Mouse (Mus musculus) 3T3-L1 (cell line): ENCODE measurements at regions not wholly inside any gene's neighbourhood (a gene's known extent, or its start where the extent isn't known, plus 50 kb on each side); places are given as distances from the start of the nearest gene placed in this dataset.
A peak's percentile ranks its signal among the peaks of the same experiment; 100 is the strongest.

Source experiments
- DNase-seq: peaks from one replicate; pipeline ENCODE4 v3.0.0-alpha.2; 2015; ENCODE audit warnings: low read depth, low spot score

DNA sequence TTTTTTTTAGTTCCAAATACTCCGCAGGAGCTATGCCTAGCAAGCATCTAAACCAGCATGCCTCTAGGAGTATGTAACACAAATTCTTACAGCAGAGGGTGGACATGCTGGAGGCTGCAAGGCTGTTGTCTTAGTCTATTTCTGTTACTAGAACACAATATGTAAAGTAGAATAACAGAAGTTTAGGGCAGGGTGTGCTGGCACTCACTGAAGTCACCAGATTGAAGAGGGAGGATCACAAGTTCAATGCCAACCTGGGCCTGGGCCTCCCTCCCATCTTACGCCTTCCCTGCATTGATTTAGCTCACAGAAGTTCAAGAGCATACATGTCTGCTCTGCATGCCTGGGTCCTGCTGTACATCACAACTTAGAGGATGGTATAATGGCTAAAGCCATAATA is 280.3 kb upstream of the Fam92a start:
- no peak for DNase-seq

DNA sequence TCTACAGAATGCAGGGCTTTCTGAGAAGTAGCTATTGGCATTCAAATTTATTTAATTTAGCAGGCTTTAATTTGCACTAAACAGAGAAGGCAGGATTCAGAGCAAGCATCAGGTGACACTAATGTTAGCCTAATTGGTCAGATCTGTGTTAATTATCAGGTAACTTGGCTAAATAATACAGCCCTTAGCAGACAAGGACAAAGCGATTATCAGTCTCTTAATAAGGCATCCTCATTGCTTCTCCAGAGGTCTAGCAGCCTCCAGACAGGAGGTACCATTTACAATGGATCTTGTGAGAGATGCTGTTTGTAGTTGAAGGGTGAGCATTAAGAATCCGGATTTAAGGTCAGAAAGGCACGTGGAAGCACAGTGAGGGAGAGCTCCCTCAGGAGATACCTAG is 253.7 kb upstream of the Fam92a start:
- no peak for DNase-seq

DNA sequence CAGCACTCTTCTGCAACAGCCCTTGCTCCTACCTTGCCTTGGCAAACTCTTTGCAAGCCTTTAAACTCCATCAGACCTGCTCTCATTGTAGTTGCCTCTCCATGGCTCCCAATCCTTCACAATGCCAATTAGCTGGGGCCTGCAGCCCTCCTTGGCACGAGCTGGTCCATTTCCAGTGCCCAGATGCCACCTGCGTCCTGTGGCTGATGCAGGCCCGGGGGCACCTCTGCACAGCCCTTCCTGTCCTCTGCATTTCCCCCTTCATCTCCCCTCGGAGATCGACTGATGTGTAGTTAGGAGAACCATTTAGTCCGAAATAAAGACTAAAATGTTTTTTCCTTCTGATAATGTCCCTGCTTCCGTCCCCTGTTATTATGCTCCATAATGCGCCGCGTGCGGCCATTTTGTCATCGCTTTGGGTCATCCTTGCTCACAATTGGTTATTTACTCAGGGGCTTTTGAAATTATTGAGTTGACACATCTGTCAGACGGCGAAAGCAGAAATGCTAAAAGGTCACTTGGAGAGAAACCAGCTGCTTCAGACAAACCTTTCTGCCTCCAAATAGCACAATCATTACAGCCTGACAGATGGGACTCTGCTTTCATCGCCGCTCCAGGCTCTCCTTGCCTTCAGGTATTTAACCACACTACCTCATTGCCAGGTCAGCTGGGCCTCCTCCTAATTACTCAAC is 250.0 kb upstream of the Fam92a start:
- DNase-seq = no peak

DNA sequence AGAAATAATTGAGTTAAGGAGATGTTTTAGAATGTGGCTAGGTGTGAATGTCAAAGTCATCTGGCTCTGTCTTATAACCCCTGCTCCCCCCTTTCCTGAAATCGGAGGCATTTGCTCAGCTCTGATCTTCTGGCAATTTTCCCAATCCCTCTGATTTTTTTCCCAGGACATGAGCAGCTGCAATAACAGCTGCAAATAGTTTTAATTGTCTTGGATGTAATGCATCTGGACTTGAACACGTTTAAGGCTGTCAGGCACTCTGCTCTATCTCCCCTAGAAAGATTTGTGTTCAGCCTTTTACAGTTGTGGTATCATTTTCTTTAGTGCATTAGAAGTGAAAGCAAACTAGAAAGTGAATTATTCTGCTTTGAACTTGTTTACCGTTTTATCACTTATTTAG is 246.3 kb upstream of the Fam92a start:
- DNase-seq = no peak

DNA sequence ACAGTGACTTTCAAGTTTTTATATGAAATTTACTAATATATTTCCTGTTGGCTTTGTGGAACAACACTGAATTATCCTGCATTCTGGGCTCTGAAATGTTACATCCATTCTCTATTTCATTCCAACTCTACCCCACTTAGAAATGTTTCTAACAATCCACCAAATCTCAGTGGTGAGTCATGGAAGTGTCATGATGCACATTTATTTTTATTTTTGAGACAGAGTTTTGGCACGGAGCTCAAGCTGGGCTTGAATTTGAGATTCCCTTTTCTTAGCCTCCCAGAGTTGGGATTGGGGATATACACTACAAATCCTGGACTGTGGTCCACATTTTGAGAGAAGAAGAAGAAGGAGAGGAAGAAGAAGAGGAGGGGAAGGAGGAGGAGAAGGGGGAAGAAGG is 223.5 kb upstream of the Fam92a start:
- DNase-seq = peak; percentile 19

DNA sequence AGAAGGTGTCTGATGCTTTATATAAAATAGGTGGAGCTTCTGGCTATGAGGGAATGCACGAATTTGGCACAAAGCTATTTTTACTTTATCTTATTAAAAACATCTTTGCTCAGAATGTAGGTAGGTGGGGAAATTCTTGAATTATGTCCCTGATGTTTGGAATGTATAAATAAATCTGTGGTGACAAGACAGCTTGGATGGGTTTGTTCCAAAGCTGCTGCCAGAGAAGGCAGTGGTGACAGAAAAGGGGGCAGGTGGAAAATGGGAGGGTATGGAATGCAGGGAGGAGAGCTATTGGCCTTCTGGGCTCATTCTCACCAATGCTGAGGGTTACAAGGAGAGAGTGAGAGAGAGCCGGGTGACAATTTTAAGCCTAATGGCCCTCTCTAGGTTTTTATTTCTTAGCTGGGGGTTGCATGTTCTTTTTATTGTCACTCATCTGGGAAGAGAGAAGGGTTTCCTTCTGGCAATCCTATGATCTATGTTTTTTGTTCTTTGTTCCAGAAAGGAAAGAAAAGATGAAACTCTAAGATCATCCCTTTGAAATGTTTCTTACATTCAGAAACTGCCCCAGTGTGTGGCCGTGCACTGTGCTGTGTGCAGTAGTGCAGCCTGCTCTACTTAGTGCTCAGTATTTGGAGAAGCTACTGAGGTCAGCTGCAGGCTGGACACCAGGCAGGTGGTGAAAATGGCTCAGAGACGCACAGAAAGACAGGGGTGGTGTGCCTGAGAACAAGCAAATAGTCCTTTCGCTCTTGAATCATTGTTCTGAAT is 205.2 kb upstream of the Fam92a start:
- DNase-seq = no peak

DNA sequence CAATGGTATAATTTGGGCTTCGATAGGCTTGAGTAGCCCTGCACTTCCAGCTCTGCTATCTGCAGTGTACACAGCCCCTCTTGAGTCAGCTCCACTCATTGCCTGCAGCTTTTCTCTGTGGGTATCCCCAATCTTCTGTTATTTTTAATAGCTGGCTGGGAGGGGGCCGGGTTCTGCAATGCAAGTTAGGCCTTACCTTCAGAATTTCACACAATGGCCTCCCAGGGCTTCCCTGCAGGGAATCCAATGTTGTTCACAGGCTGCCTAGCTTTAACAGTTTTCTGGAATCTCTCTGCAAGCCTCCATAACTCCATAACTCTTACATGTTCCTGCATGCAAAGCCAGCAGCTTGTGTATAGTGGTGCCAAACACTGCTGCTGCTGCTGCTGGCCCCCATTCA is 197.7 kb upstream of the Fam92a start:
- no peak for DNase-seq

DNA sequence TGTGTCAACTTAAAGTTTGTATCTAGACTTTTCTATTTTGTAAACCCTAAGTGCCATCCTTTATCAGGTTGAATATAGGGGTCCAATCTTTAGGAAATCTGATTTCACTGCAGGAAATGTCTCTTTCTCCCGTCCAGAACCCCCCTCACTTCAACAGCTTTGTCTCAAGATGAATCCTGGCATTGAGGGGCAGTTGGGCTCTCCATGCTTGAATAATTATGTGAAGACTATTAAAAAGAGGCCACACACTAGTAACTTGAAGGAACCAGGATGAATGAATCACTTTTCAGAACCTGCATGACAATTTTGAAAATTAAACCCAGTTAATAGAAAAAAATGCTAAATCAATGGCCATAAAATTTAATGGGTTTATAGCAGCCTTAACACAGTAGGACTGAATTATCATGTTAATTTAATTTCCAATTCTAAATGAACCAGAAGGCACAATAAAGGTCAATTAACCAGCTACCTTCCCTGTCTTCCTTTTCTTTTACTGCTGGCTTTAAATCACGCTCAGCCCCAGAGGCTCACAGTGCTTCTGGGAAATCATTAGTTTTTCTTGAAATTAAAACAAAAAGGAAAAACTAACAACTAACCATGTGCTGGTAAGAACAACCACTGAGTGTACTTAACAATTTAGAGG is 185.3 kb upstream of the Fam92a start:
- no peak for DNase-seq

DNA sequence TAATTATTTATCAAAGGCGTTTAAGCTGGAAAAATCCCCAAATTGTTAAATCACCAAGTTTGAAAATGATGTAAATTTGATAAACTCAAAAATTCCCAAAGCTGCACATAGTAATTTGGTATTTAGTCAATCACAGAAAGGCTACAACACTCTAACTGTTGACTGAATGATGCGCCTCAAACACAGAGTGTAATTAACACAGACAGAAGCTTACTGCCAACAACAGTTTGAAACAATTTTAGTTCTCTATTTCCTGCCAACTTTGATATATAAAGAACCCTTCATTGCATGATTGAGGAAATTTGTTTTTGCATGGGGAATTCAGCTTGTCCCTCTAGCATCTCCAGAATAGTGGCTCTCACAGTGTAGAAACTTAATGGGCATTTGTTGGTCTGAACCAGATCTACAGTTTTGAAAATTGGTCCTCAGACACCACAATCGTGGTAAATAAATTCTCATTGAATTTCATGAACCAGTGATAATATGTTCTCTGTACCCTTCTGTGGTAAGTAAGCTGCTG is 181.6 kb upstream of the Fam92a start:
- no peak for DNase-seq

DNA sequence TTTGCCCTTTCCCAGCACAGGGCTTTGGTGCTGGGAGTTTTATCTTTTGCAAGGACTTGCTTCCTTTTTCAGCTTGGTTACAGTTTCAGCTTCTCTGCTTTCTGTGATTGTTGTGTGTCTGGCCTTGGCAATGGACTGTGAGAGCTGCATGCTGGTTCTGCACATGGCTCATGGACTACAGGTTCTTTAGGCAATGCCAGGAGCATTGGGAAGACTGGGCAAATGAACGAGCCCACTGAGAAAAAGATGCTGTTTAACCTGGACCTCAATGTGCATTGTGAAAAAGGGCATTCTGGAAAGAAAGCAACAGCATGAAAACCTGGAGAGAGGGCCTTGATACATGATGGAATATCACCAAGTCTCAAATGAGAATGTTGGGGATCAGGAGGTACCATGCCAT is 167.4 kb upstream of the Fam92a start:
- no peak for DNase-seq

DNA sequence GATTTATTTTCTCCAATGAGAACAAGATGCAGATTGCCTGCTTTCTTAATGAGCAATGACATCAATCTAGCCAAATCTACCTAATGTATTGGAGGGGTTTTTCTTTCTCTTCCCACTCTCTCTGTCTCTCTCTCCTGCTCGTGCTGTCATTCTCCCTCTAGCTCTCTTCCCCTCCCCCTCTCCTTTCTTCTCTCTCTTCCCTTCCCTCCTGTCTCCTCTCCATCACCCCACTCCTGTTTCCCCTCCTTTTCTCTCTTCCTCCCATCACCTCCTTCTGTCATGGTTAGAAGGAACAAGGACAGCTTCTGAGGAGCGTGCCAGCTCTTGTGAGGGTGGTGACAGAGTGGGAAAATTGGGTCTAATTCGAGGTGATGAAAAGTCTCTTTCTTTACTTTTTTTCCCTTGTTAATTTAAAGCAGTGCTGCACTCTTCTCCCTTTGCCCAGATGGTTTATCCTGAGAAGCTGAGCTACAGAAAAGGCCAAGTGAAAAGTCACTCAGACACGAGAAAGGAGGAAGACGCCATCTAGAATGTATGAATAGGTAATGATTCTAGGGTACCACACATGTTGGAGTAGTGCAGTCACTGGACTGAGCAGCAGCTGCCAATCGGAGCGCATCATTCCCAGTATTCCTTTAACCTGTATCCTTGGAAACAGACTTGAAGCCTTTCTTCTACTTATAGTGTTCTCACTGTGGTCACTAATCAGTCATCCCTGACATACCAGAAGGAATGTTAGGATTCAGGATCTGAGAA is 163.2 kb upstream of the Fam92a start:
- no peak for DNase-seq

DNA sequence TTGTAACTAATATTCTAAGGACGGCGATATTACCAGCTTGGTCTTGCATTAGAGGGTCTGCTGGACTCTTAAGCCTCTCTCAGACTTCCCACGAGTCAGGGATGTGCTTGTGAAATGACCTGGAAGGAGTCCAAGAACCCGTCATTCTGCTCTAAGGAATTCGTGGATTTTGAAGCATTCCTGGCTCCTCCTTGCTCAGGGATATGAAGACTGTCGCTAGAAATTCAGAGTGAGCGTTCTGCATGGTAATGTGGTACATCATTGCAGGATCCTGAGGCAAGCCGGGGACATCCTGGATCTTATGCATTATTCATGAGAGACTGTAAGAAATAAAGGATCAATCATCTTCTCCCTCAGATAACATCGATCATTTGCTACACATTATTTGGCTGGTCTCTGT is 162.6 kb upstream of the Fam92a start:
- peak; percentile 24 for DNase-seq

DNA sequence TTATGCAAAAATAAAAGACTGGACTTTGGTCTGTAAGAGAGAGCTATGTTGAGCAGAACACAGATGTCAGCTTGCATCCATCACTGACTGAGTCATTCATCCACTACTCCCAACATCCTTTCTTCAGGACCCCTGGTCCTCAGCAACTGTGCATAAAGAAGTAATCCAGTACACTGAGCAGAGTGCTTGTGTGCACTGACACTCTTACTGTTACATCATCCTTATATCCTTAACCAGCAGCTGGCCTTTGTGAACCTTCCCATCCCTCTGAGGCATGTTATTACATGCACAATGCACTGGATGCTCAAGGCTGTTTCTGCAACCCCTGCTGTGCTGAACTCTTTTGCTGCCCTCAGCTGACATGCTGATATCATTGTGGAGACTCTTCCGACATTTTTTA is 144.2 kb upstream of the Fam92a start:
- no peak for DNase-seq

DNA sequence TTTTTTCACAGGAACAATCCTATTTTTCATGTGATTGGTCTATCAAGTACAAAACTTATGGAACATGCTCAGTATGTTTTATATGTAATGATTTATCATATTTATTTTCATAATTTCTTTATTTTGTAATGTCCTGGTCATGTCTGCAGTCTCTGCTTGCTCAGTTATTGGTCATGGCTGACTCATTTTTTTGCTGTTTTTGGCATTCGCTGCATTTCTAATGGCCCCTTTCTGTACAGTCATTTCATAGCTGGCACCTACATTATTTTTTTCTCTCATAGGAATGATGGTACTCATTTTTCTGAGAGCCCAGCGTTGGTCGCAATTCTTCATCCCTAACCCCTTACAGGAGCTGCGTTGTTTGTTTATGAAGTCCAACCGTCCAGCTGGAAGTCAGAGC is 136.5 kb upstream of the Fam92a start:
- DNase-seq = peak; percentile 69

DNA sequence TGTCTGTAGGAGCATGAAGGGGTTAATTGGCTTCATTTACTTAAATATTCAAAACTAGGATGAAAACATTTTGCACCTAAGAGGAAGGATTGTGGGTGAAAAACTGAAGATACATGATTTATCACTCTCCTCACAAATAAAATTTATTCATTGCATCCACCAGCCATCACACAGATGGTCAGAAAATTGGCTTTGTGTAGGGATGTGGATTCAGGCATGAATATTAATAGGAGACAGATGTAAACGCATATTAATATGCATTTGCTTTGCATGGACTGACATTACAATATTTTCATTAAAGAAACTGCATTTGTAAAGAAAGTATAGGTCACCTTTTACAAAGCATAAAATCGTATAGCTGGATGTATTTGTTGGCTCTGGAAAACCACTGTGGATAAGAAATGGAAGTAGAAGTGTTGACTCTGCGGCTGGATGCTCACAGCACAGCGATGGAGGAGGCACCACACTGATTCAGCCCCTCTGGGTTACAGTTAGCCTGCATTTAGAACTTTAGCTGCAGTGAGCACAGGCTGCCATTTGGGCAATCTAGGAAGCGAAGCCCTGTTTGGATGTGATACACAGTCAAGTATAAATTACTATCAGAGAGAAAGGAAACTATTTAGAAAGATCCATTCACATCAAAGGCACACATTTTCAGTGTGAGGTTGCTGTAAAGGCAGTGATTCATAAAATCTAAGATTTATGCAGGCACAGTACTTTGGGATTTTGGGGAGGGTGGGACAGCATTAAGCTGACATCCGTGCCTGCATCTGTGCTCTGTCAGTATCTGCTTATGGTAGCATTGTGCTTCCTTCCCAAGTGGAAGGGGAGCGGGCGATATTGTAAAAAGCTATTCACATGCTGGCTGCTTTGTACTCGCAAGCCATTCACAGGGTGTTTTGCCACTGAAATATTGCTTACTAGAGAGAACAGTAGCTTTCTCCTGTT is 135.1 kb upstream of the Fam92a start:
- DNase-seq = no peak

DNA sequence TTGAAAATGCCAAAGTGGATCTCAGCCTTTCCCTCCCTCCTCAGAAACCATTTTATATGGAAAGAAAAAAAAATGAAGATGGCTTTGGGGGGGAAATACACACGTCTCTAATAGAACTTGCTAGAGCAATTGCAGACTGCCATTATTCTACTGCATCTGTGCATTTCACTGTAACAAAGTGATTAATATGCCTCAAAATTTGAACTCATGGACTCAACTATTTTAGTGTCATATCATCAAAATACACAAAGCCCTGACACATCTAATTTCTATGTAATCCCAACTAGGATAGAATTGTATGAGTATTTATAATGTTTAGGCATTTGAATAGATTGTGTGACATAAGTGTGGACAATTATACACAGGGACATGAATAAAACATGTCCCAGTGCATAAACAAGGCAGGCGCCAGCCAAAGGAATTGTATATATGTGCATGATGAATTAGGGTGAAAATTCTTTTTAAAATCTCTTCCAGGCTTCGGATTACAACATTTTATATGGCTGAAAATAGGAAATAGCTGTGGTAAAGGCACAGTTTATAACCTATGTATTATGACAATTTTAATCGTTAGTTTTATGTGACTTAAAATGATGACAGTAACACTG is 115.4 kb upstream of the Fam92a start:
- no peak for DNase-seq

DNA sequence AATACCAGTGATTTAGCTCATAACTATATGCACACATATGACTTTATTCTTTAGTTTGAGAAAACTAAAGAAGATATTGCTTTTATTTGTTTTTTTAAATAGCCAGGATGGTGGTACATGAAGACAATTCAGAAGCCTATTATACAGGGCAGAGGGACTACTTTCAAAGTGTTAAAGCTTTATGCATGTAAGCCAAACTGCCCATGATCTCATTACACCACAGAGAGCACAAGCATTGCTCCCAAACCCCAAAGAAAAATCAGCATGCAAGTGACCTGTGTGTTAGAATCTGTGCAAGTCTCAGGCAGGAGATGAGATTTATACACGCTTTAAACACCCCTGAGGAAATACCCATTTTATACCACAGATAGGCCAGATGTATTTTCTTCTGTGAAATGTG is 114.6 kb upstream of the Fam92a start:
- no peak for DNase-seq

DNA sequence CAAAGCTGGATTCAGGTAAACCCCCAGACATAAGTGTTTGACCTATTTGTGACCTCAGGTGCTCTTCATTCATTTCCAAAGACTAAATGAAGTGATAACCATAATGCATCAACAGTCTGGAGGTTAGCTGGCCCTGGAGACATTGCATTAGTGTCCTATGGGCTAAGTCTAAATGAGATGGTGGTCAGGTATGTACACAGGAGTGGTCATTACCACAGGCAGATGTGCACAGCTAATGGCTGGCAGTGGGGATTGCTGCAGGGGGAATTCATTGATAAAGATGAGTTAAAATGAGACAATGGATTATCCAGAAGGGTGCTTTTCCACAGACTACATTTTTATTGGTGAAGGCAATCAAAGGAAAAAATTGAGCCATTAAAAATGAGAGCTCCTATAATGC is 114.2 kb upstream of the Fam92a start:
- no peak for DNase-seq

DNA sequence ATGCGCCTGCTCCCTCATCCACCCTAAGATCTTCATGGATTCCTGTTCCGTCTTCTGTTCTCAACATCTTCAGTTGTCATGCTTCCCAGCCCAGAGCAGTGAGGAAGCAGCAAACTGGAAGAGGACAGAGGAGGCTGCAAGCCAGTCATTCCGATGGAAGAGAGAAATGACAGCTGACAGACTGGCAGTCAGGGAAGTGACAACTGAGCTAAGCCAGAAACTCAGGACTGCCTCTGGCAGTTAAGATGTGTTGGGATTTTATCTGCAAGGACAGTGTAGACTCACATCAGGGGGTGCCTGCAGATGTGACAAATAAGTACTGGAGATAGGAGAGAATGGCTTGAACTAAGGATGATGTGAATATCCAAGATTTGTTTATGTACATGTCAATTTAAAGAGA is 106.1 kb upstream of the Fam92a start:
- DNase-seq = no peak

DNA sequence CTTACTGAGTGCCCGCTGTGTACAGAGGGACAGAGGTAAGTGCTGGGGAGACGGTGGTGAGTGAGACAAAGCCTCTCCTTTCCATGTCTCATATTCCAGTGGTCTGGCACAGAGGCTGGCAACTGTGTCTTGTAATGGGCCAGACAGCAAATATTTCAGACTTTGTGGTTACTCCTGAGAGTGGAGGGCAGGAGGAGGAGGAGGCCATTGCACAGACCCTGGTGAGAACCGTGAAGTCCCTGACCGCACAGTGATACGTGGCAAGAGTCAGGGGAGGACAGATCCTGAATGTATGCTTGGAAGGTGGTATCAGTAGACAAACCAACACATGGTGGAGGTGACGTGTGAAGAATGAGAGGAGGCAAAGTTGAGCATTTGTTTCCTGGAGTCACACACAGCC is 101.6 kb upstream of the Fam92a start:
- no peak for DNase-seq
